Mouse (Mus musculus): ENCODE results near the gene Lgmn.

Lgmn gene

GRCm38 (mm10) chr12:102345031-102345815 lies 94.4 kb downstream of the Lgmn start:
- no peak for DNase-seq (ENCODE audit: low read depth)
